Mouse (Mus musculus): ENCODE measurements around the gene Rnf31. TPM values are rescaled to one million over a fixed set of nuclear protein-coding genes. Genes with fewer than 3 reads are reported as not detected.

The Rnf31 gene
- 10.2 and 13.0 TPM in 2 replicates for polyA plus RNA-seq (2014; fragmentation: Nextera tagmentation; extraction: Ambion mirVana)

DNA sequence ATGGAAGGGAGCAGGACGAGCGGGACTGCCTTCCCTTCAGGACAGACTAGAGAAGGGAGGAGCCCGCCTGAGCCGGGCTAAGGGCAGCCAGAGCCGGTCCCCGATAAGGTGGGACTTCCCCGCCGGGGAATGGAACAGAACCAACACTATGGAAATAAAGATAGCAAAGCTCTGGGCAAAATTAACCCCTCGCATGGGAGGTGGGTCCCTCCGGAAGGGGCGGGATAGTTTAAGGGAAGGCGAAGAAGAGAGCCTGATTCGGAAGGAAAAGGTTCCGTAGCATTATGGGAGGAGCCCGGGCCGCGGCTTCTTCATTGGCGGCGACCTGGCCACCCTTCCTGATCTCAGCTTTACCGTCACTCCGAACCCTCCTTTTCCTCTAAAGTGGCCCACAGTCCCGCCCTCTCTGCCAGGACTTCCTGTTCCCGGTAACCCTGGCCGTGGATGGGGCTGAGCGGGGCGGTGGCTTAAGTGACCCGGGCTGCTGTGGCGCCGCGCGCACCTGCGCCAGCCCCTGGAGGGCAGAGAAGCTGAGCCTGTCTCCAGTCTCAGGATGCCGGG lies at the start of gene Rnf31:
Rnf31 (plus strand) TSS at position 378 of the 561 bp plus-strand sequence.
- Histone ChIP-seq H3K9me3 (ENCODE audit: control insufficient read depth, low read length) (no peaks in the 10 kb centered on the region), H3K9ac (ENCODE audit: low read length) (peak within 1 kb of the TSS; percentile 83), H3K4me2 (ENCODE audit: low read depth) (peak within 1 kb of the TSS; percentile 98), H3K4me3 (ENCODE audit: low read depth, low read length) (peak within 1 kb of the TSS; percentile 85), H3K27ac (ENCODE audit: low read depth, low read length) (peak within 1 kb of the TSS; percentile 86), H3K36me3 (ENCODE audit: control insufficient read depth, insufficient read depth, low read length) (peaks cover 8% of the 10 kb centered on the region), H3K27me3 (ENCODE audit: control insufficient read depth, insufficient read depth, low read length) (no peaks in the 10 kb centered on the region), H3K4me1 (ENCODE audit: control insufficient read depth, insufficient read depth, low read length) (peaks cover 7% of the 10 kb centered on the region)
- WGBS, result under 1% methylated on average over 33 of the region's 33 CpGs
- peak; percentile 86 for ATAC-seq (ENCODE audit: insufficient read depth, low FRiP score, low TSS enrichment)
- peak; percentile 89 for DNase-seq (ENCODE audit: low spot score)

DNA sequence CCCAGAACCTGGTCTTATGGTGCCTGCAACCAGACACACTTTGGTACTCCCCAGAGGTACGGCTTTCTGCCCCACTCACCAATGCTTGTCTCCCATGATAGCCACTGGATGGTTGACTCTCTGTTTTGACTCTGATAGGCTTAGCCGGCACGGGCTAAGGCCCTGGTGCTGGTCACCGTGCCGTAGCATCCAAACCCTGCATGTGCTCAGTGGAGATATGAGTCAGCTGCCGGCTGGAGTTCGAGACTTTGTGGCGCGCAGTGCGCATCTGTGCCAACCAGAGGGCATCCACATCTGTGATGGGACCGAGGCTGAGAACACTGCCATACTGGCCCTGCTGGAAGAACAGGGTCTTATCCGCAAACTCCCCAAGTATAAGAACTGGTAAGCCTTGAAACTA lies 49.2 kb upstream of the Rnf31 start:
- H3K9ac ChIP-seq (ENCODE audit: low read length), result no peak overlapping the region
- no peaks in the 10 kb centered on the region for H3K36me3 ChIP-seq (ENCODE audit: control insufficient read depth, insufficient read depth, low read length)
- H3K27me3 ChIP-seq (ENCODE audit: control insufficient read depth, insufficient read depth, low read length), result no peaks in the 10 kb centered on the region
- no peak overlapping the region for H3K27ac ChIP-seq (ENCODE audit: low read depth, low read length)
- WGBS, result 97% methylated on average over 12 of the region's 12 CpGs
- no peaks in the 10 kb centered on the region for H3K9me3 ChIP-seq (ENCODE audit: control insufficient read depth, low read length)
- no peak for ATAC-seq (ENCODE audit: insufficient read depth, low FRiP score, low TSS enrichment)
- H3K4me1 ChIP-seq (ENCODE audit: control insufficient read depth, insufficient read depth, low read length), result 0 out of 2 replicates have a peak, but pooled peaks cover 6% of the 10 kb centered on the region
- no peak overlapping the region for H3K4me2 ChIP-seq (ENCODE audit: low read depth)
- no peak for DNase-seq (ENCODE audit: low spot score)
- no peak overlapping the region for H3K4me3 ChIP-seq (ENCODE audit: low read depth, low read length)

DNA sequence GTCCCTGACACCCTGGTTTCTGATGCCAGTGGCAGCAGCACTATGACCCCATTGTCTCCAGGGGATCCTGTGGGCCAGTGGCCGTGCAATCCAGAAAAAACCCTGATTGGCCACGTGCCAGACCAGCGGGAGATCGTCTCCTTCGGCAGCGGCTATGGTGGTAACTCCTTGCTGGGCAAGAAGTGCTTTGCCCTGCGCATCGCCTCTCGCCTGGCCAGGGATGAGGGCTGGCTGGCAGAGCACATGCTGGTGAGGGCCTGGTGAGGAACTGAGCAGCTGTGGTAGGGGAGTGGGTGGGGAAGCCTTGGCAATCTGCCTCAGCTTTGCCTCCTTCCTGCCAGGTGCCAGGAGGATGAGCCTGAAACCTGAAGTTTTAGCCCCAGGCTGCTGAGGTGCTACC lies 47.2 kb upstream of the Rnf31 start:
- ATAC-seq (ENCODE audit: insufficient read depth, low FRiP score, low TSS enrichment) (no peak), DNase-seq (ENCODE audit: low spot score) (no peak)
- 0 out of 2 replicates have a peak, but pooled peaks cover 6% of the 10 kb centered on the region for H3K4me1 ChIP-seq (ENCODE audit: control insufficient read depth, insufficient read depth, low read length)
- no peak overlapping the region for H3K4me3 ChIP-seq (ENCODE audit: low read depth, low read length)
- no peak overlapping the region for H3K27ac ChIP-seq (ENCODE audit: low read depth, low read length)
- 90% methylated on average over 9 of the region's 9 CpGs for WGBS
- no peaks in the 10 kb centered on the region for H3K9me3 ChIP-seq (ENCODE audit: control insufficient read depth, low read length)
- no peak overlapping the region for H3K9ac ChIP-seq (ENCODE audit: low read length)
- no peaks in the 10 kb centered on the region for H3K27me3 ChIP-seq (ENCODE audit: control insufficient read depth, insufficient read depth, low read length)
- H3K36me3 ChIP-seq (ENCODE audit: control insufficient read depth, insufficient read depth, low read length), result no peaks in the 10 kb centered on the region
- no peak overlapping the region for H3K4me2 ChIP-seq (ENCODE audit: low read depth)

- Histone ChIP-seq H3K27ac (ENCODE audit: low read depth, low read length) (no peak overlapping the region), H3K9me3 (ENCODE audit: control insufficient read depth, low read length) (no peaks in the 10 kb centered on the region), H3K4me1 (ENCODE audit: control insufficient read depth, insufficient read depth, low read length) (no peaks in the 10 kb centered on the region), H3K4me2 (ENCODE audit: low read depth) (no peak overlapping the region), H3K4me3 (ENCODE audit: low read depth, low read length) (no peak overlapping the region), H3K27me3 (ENCODE audit: control insufficient read depth, insufficient read depth, low read length) (no peaks in the 10 kb centered on the region), H3K9ac (ENCODE audit: low read length) (no peak overlapping the region), H3K36me3 (ENCODE audit: control insufficient read depth, insufficient read depth, low read length) (no peaks in the 10 kb centered on the region)
- no peak for ATAC-seq (ENCODE audit: insufficient read depth, low FRiP score, low TSS enrichment)
- no peak for DNase-seq (ENCODE audit: low spot score)
- 86% methylated on average over 6 of the region's 6 CpGs for WGBS
Observed at GRCm38 (mm10) chr14:55550191-55550590, 41.3 kb upstream of the Rnf31 start.

GRCm38 (mm10) chr14:55551347-55551746 lies 40.2 kb upstream of the Rnf31 start:
- ATAC-seq (ENCODE audit: insufficient read depth, low FRiP score, low TSS enrichment) (no peak), DNase-seq (ENCODE audit: low spot score) (no peak)
- no peak overlapping the region for H3K9ac ChIP-seq (ENCODE audit: low read length)
- H3K4me2 ChIP-seq (ENCODE audit: low read depth), result no peak overlapping the region
- no peak overlapping the region for H3K4me3 ChIP-seq (ENCODE audit: low read depth, low read length)
- H3K27ac ChIP-seq (ENCODE audit: low read depth, low read length), result no peak overlapping the region
- no peaks in the 10 kb centered on the region for H3K4me1 ChIP-seq (ENCODE audit: control insufficient read depth, insufficient read depth, low read length)
- H3K9me3 ChIP-seq (ENCODE audit: control insufficient read depth, low read length), result no peaks in the 10 kb centered on the region
- no peaks in the 10 kb centered on the region for H3K27me3 ChIP-seq (ENCODE audit: control insufficient read depth, insufficient read depth, low read length)
- no peaks in the 10 kb centered on the region for H3K36me3 ChIP-seq (ENCODE audit: control insufficient read depth, insufficient read depth, low read length)
- 59% methylated on average over 5 of the region's 5 CpGs for WGBS

DNA sequence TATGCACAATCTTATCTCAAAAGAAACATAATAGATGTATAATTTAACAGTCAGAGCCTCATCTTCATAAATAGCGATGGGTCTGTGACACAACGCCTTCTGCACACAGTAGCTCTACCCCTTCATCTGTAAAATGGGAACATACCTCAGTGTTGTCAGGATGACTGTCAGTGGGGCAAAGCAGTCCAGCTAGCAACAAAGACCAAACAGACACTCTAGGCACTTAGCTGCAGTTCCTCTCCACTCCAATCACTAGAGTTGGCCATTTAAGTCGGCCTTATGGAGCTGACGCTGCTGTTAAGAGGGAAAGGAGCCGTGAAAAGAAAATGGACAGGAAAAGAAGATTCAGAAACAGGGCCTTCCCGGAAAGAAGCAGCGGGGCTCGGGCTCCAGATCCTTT lies 39.7 kb upstream of the Rnf31 start:
- Histone ChIP-seq H3K27ac (ENCODE audit: low read depth, low read length) (no peak overlapping the region), H3K4me3 (ENCODE audit: low read depth, low read length) (no peak overlapping the region), H3K36me3 (ENCODE audit: control insufficient read depth, insufficient read depth, low read length) (no peaks in the 10 kb centered on the region), H3K4me2 (ENCODE audit: low read depth) (no peak overlapping the region), H3K27me3 (ENCODE audit: control insufficient read depth, insufficient read depth, low read length) (no peaks in the 10 kb centered on the region), H3K4me1 (ENCODE audit: control insufficient read depth, insufficient read depth, low read length) (no peaks in the 10 kb centered on the region), H3K9me3 (ENCODE audit: control insufficient read depth, low read length) (no peaks in the 10 kb centered on the region), H3K9ac (ENCODE audit: low read length) (no peak overlapping the region)
- 95% methylated on average over 8 of the region's 8 CpGs for WGBS
- ATAC-seq (ENCODE audit: insufficient read depth, low FRiP score, low TSS enrichment) (no peak), DNase-seq (ENCODE audit: low spot score) (no peak)

GRCm38 (mm10) chr14:55554635-55555034 lies 36.9 kb upstream of the Rnf31 start:
- Histone ChIP-seq H3K4me3 (ENCODE audit: low read depth, low read length) (no peak overlapping the region), H3K36me3 (ENCODE audit: control insufficient read depth, insufficient read depth, low read length) (no peaks in the 10 kb centered on the region), H3K9me3 (ENCODE audit: control insufficient read depth, low read length) (no peaks in the 10 kb centered on the region), H3K27me3 (ENCODE audit: control insufficient read depth, insufficient read depth, low read length) (no peaks in the 10 kb centered on the region), H3K9ac (ENCODE audit: low read length) (no peak overlapping the region), H3K4me2 (ENCODE audit: low read depth) (no peak overlapping the region), H3K4me1 (ENCODE audit: control insufficient read depth, insufficient read depth, low read length) (no peaks in the 10 kb centered on the region), H3K27ac (ENCODE audit: low read depth, low read length) (no peak overlapping the region)
- ATAC-seq (ENCODE audit: insufficient read depth, low FRiP score, low TSS enrichment), result no peak
- no peak for DNase-seq (ENCODE audit: low spot score)

- WGBS, result 82% methylated on average over 3 of the region's 3 CpGs
Observed at GRCm38 (mm10) chr14:55555788-55556187, 35.7 kb upstream of the Rnf31 start.

DNA sequence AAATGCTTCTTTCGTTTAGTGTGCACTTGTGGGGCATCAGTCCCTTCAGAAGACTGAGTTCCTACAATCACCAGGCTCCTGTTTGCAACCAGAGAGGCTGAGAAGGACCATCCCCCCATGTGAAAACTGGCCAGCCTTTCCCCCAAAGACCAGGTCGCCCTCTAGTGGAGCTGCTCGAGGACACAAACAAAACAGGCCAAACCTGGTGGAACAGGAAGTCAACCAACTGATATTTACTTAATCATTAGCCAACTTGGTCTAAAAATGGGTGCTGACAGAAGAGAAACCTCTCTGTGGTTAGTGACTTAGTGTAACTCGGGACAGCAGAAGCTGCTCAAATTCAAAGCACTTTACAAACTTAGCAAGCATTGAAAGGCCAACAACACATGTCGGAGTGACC lies 34.5 kb upstream of the Rnf31 start:
- DNase-seq (ENCODE audit: low spot score) (peak; percentile 61), ATAC-seq (ENCODE audit: insufficient read depth, low FRiP score, low TSS enrichment) (no peak)
- no peak overlapping the region for H3K27ac ChIP-seq (ENCODE audit: low read depth, low read length)
- no peak overlapping the region for H3K4me3 ChIP-seq (ENCODE audit: low read depth, low read length)
- H3K9ac ChIP-seq (ENCODE audit: low read length), result no peak overlapping the region
- H3K9me3 ChIP-seq (ENCODE audit: control insufficient read depth, low read length), result no peaks in the 10 kb centered on the region
- H3K4me2 ChIP-seq (ENCODE audit: low read depth), result no peak overlapping the region
- WGBS, result 26% methylated on average over 5 of the region's 5 CpGs
- peaks cover 5% of the 10 kb centered on the region; the same call in 1 of the 2 replicates for H3K4me1 ChIP-seq (ENCODE audit: control insufficient read depth, insufficient read depth, low read length)
- H3K27me3 ChIP-seq (ENCODE audit: control insufficient read depth, insufficient read depth, low read length), result no peaks in the 10 kb centered on the region
- no peaks in the 10 kb centered on the region for H3K36me3 ChIP-seq (ENCODE audit: control insufficient read depth, insufficient read depth, low read length)

More at GRCm38 (mm10) chr14:55555788-55556187, 35.7 kb upstream of the Rnf31 start:
- DNase-seq (ENCODE audit: low spot score) (no peak), ATAC-seq (ENCODE audit: insufficient read depth, low FRiP score, low TSS enrichment) (no peak)
- H3K9me3 ChIP-seq (ENCODE audit: control insufficient read depth, low read length), result no peaks in the 10 kb centered on the region
- no peaks in the 10 kb centered on the region for H3K4me1 ChIP-seq (ENCODE audit: control insufficient read depth, insufficient read depth, low read length)
- H3K27ac ChIP-seq (ENCODE audit: low read depth, low read length), result no peak overlapping the region
- no peaks in the 10 kb centered on the region for H3K36me3 ChIP-seq (ENCODE audit: control insufficient read depth, insufficient read depth, low read length)
- H3K4me3 ChIP-seq (ENCODE audit: low read depth, low read length), result no peak overlapping the region
- no peak overlapping the region for H3K9ac ChIP-seq (ENCODE audit: low read length)
- H3K27me3 ChIP-seq (ENCODE audit: control insufficient read depth, insufficient read depth, low read length), result no peaks in the 10 kb centered on the region
- no peak overlapping the region for H3K4me2 ChIP-seq (ENCODE audit: low read depth)

Measured in neural tube, embryonic 11.5 days (tissue).